Mouse (Mus musculus): ENCODE results near the gene Pum2. TPM values are rescaled to one million over a fixed set of nuclear protein-coding genes. Genes with fewer than 3 reads are reported as not detected.

Gene Pum2
- 62.9 and 67.7 TPM in 2 replicates for total RNA-seq (2012; rRNA removed)
- polyA plus RNA-seq (2012; ENCODE audit: insufficient read depth in 1 of 2, insufficient read length in 2 of 2, low read depth in 1 of 2, low replicate concordance in 2 of 2, missing spikeins in 1 of 2): 100 to 1,000 TPM in 1 of 2 experiments, 10 to 100 TPM in 1; 87.8 to 140 TPM

GRCm38 (mm10) chr12:8673974-8674306, at the start of gene Pum2:
Gene Pum2, plus strand, starts transcription at chr12:8674134.
- H3K27me3 ChIP-seq (ENCODE audit: control insufficient read depth in 1 of 2, insufficient read depth in 2 of 2, low read length in 2 of 2): no peaks in the 10 kb centered on the region
- H3K4me1 ChIP-seq (ENCODE audit: control insufficient read depth in 1 of 2, insufficient read depth in 2 of 2, low read length in 2 of 2): peaks cover 9 to 10% of the 10 kb centered on the region in 2 experiments
- H3K27ac ChIP-seq (ENCODE audit: control insufficient read depth, low read depth, low read length): peak within 1 kb of the TSS; percentile 88
- peaks cover 43% of the 10 kb centered on the region for H3K79me2 ChIP-seq (ENCODE audit: control insufficient read depth, insufficient read depth, low read length, poor library complexity)
- H3K9me3 ChIP-seq (replicated peaks; ENCODE audit: insufficient read depth, low read length): no peaks in the 10 kb centered on the region
- H3K4me3 ChIP-seq (ENCODE audit: control insufficient read depth in 1 of 2, insufficient read depth in 1 of 2, low read depth in 2 of 2, low read length in 2 of 2): peak within 1 kb of the TSS; percentile 77 to 97
- peak within 1 kb of the TSS; percentile 99 for H3K9ac ChIP-seq (ENCODE audit: control insufficient read depth, low read depth, low read length, poor library complexity, severe bottlenecking)
- peak; percentile 92 for DNase-seq (ENCODE audit: low read depth, low spot score)
- peaks cover 9 to 25% of the 10 kb centered on the region in 2 experiments for H3K36me3 ChIP-seq (ENCODE audit: control insufficient read depth in 1 of 2, insufficient read depth in 2 of 2, low read length in 2 of 2)
- 0 out of 2 replicates have a peak, but pooled peaks have one; percentile 87 for TF ChIP-seq MAZ (IDR thresholded peaks at IDR 0.05; ENCODE audit: low read depth, low read length)
- no peak for TF ChIP-seq CHD1 (IDR thresholded peaks at IDR 0.05; ENCODE audit: low read depth, low read length)
- TF ChIP-seq ZMIZ1 (IDR thresholded peaks at IDR 0.05; ENCODE audit: low read depth, low read length): peak; percentile 64
- TF ChIP-seq SIN3A (IDR thresholded peaks at IDR 0.05; ENCODE audit: low read length): peak; percentile 18; the same call in 1 of the 2 replicates
- TF ChIP-seq MXI1 (IDR thresholded peaks at IDR 0.05; ENCODE audit: low read depth, low read length): no peak; the same call in none of the 2 replicates
- no peak for TF ChIP-seq TAL1 (IDR thresholded peaks at IDR 0.05; ENCODE audit: low read length)
- TF ChIP-seq HCFC1 (IDR thresholded peaks at IDR 0.05; ENCODE audit: low read depth, low read length): peak; percentile 76
- peak; percentile 92 for TF ChIP-seq NELFE (IDR thresholded peaks at IDR 0.05; ENCODE audit: low read depth, low read length)
- no peak for TF ChIP-seq EP300 (IDR thresholded peaks at IDR 0.05; ENCODE audit: low read depth in 1 of 2, low read length in 2 of 2)
- TF ChIP-seq TBP (IDR thresholded peaks at IDR 0.05; ENCODE audit: low read depth, low read length): no peak; the same call in 1 of the 2 replicates
- TF ChIP-seq ELF1 (IDR thresholded peaks at IDR 0.05; ENCODE audit: low read depth, low read length): no peak
- TF ChIP-seq POLR2AphosphoS5 (IDR thresholded peaks at IDR 0.05; ENCODE audit: borderline replicate concordance, low read depth, low read length): no peak
- no peak for TF ChIP-seq ZKSCAN1 (IDR thresholded peaks at IDR 0.05; ENCODE audit: low read depth, low read length)
- TF ChIP-seq USF2 (IDR thresholded peaks at IDR 0.05; ENCODE audit: borderline replicate concordance in 1 of 2, insufficient read depth in 1 of 2, low read depth in 1 of 2, low read length in 2 of 2): no peak
- no peak for TF ChIP-seq UBTF (IDR thresholded peaks at IDR 0.05; ENCODE audit: borderline replicate concordance, insufficient read depth, low read depth, low read length)
- TF ChIP-seq ETS1 (IDR thresholded peaks at IDR 0.05; ENCODE audit: low read depth, low read length): no peak
- no peak for TF ChIP-seq SMC3 (IDR thresholded peaks at IDR 0.05; ENCODE audit: low read depth, low read length)
- TF ChIP-seq MYC (IDR thresholded peaks at IDR 0.05; ENCODE audit: low read depth, low read length): peak; percentile 20; the same call in 1 of the 2 replicates
- peak; percentile 90 to 93; a peak in 3 of 4 replicates for TF ChIP-seq POLR2A (IDR thresholded peaks at IDR 0.05; ENCODE audit: control insufficient read depth in 1 of 2, insufficient read depth in 1 of 2, low read depth in 1 of 2, low read length in 2 of 2, poor library complexity in 1 of 2)
- no peak for TF ChIP-seq MAFK (IDR thresholded peaks at IDR 0.05; ENCODE audit: borderline replicate concordance, low read depth, low read length)
- TF ChIP-seq ZC3H11A (IDR thresholded peaks at IDR 0.05; ENCODE audit: low read depth, low read length): no peak
- no peak for TF ChIP-seq CHD2 (IDR thresholded peaks at IDR 0.05; ENCODE audit: low read length)
- TF ChIP-seq GATA1 (IDR thresholded peaks at IDR 0.05; ENCODE audit: low read depth, low read length): no peak
- no peak for TF ChIP-seq BHLHE40 (IDR thresholded peaks at IDR 0.05; ENCODE audit: borderline replicate concordance, low read depth, low read length)
- TF ChIP-seq RAD21 (IDR thresholded peaks at IDR 0.05; ENCODE audit: low read depth, low read length): no peak
- TF ChIP-seq TCF12 (IDR thresholded peaks at IDR 0.05; ENCODE audit: low read depth, low read length): peak; percentile 46; the same call in 1 of the 2 replicates
- TF ChIP-seq CTCF (IDR thresholded peaks at IDR 0.05 in 2 of 3, conservative IDR thresholded peaks at IDR 0.05 in 1 of 3; ENCODE audit: control insufficient read depth in 1 of 3, insufficient read depth in 1 of 3, low read depth in 2 of 3, low read length in 3 of 3, poor library complexity in 1 of 3, severe bottlenecking in 1 of 3): no peak
- no peak for TF ChIP-seq GABPA (IDR thresholded peaks at IDR 0.05; ENCODE audit: low read depth, low read length)
- TF ChIP-seq USF1 (IDR thresholded peaks at IDR 0.05; ENCODE audit: low read depth, low read length): no peak
- no peak for TF ChIP-seq MYB (IDR thresholded peaks at IDR 0.05; ENCODE audit: low read depth, low read length)
- TF ChIP-seq MAX (IDR thresholded peaks at IDR 0.05; ENCODE audit: low read length): no peak; the same call in none of the 2 replicates
- no peak for TF ChIP-seq RCOR1 (IDR thresholded peaks at IDR 0.05; ENCODE audit: low read depth, low read length)
- TF ChIP-seq ZNF384 (IDR thresholded peaks at IDR 0.05; ENCODE audit: low read depth, low read length): no peak
- TF ChIP-seq KAT2A (conservative IDR thresholded peaks at IDR 0.05; ENCODE audit: low read depth, low read length): no peak; the same call in 1 of the 2 replicates
- no peak for TF ChIP-seq MEF2A (IDR thresholded peaks at IDR 0.05; ENCODE audit: extremely low read depth, insufficient replicate concordance, low read depth, low read length, poor library complexity, severe bottlenecking)
- no peak; the same call in 1 of the 2 replicates for TF ChIP-seq E2F4 (IDR thresholded peaks at IDR 0.05; ENCODE audit: borderline replicate concordance, low read depth, low read length)
- peak; percentile 87 for TF ChIP-seq NRF1 (IDR thresholded peaks at IDR 0.05; ENCODE audit: insufficient read depth, low read depth, low read length, poor library complexity, severe bottlenecking)

All from MEL (cell line).